Mouse (Mus musculus) limb, embryonic 15.5 days (tissue): ENCODE measurements around the gene Hbb-bh1. TPM values are rescaled to one million over a fixed set of nuclear protein-coding genes. Genes with fewer than 3 reads are reported as not detected.
"Not testable (repeated sequence)": the region's sequence is repeated elsewhere in the genome, so short reads cannot be mapped to it uniquely, and the experiment has no call there.

Experiments
- ATAC-seq: fragments of 200-750 bp; cut with Nextera tagmentation; 2 replicates; pipeline ENCODE4 v1.8.0; 2017; ENCODE audit warnings: low read depth, moderate TSS enrichment; ENCODE audit not compliant: insufficient number of reproducible peaks, low FRiP score, low TSS enrichment
- H3K27ac ChIP-seq: fragments of 300-500 bp; sonication (generic); 2 replicates; pipeline ENCODE4 v1.5.1; 2015; ENCODE audit warnings: moderate library complexity, mild to moderate bottlenecking, inconsistent platforms
- H3K27me3 ChIP-seq: fragments of 300-500 bp; sonication (generic); 2 replicates; pipeline ENCODE4 v1.6.1; 2015; ENCODE audit warnings: inconsistent platforms
- H3K36me3 ChIP-seq: fragments of 300-500 bp; sonication (generic); 2 replicates; pipeline ENCODE4 v1.6.1; 2015; ENCODE audit warnings: inconsistent platforms
- H3K4me1 ChIP-seq: fragments of 300-500 bp; sonication (generic); 2 replicates; pipeline ENCODE4 v1.6.1; 2015; ENCODE audit warnings: inconsistent platforms
- H3K4me2 ChIP-seq: fragments of 300-500 bp; sonication (generic); 2 replicates; pipeline ENCODE4 v1.6.1; 2015; ENCODE audit warnings: mild to moderate bottlenecking, inconsistent platforms
- H3K4me3 ChIP-seq: fragments of 300-500 bp; sonication (generic); 2 replicates; pipeline ENCODE4 v1.5.1; 2015; ENCODE audit warnings: mild to moderate bottlenecking, inconsistent platforms
- H3K9ac ChIP-seq: fragments of 300-500 bp; sonication (generic); 2 replicates; pipeline ENCODE4 v1.6.1; 2015; ENCODE audit warnings: inconsistent platforms
- H3K9me3 ChIP-seq: fragments of 300-500 bp; sonication (generic); 2 replicates; pipeline ENCODE4 v1.6.1; 2016; ENCODE audit warnings: inconsistent platforms
- WGBS: fragments of 180-500 bp; shearing (Covaris S2); methylation state at CpG from one replicate; pipeline ENCODE4 v1.1.7; 2015; 5-methylcytosine and 5-hydroxymethylcytosine counted together
- polyA plus RNA-seq: library from polyadenylated mRNA; unstranded; fragments of >200 nt; fragmentation: Nextera tagmentation; extraction: Ambion mirVana; gene quantifications from 2 replicates; pipeline ENCODE4 v1.2.1, GENCODE M21; 2015

Hbb-bh1 gene
- polyA plus RNA-seq, 1 experiment from 2014 or later = 5.3 TPM

DNA sequence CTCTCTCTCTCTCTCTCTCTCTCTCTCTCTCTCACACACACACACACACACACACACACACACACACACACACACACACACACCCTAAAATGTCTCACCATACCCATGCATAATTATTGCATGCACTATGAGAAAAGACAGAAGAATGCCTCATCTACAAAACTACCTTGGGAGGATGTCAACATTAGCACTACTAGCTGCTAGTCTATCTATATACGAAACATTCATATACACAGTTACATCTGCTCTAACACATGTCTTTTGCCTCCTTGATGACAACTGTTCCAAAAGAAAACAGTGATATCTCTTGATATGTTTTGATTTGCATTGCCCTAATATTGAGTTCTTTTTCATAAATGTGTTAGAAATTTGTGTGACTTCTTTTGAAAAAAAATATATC is 32.7 kb downstream of the Hbb-bh1 start:
- Histone ChIP-seq H3K9me3 (no peaks in the 10 kb centered on the region), H3K27ac (no peak overlapping the region), H3K36me3 (no peaks in the 10 kb centered on the region), H3K4me1 (no peaks in the 10 kb centered on the region), H3K9ac (no peak overlapping the region), H3K4me2 (no peak overlapping the region), H3K4me3 (no peak overlapping the region), H3K27me3 (no peaks in the 10 kb centered on the region)
- no peak for ATAC-seq
- 73% methylated on average over 1 of the region's 1 CpGs for WGBS

DNA sequence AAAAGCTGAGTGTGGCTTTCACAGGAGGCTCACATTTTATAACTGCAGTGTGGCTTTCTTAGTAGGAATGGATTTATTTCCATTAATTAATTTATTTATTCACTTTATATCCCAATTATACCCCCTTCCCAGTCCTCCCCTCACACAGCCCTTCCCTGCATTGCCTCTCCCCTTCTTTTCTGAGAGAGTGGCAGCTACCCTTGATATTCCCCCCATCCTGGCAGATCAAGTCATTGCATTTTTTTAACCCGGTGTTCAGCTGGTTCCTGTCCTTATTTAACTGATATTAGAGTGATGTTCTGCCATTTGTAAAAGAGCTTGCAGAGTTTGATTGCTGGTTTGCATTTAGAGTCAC is 33.2 kb downstream of the Hbb-bh1 start:
- 71% methylated on average over 1 of the region's 1 CpGs for WGBS
- H3K27ac ChIP-seq = no peak overlapping the region
- no peaks in the 10 kb centered on the region for H3K36me3 ChIP-seq
- H3K9ac ChIP-seq = no peak overlapping the region
- H3K27me3 ChIP-seq = no peaks in the 10 kb centered on the region
- no peak overlapping the region for H3K4me3 ChIP-seq
- H3K4me2 ChIP-seq = no peak overlapping the region
- no peaks in the 10 kb centered on the region for H3K9me3 ChIP-seq
- ATAC-seq = no peak
- H3K4me1 ChIP-seq = no peaks in the 10 kb centered on the region

DNA sequence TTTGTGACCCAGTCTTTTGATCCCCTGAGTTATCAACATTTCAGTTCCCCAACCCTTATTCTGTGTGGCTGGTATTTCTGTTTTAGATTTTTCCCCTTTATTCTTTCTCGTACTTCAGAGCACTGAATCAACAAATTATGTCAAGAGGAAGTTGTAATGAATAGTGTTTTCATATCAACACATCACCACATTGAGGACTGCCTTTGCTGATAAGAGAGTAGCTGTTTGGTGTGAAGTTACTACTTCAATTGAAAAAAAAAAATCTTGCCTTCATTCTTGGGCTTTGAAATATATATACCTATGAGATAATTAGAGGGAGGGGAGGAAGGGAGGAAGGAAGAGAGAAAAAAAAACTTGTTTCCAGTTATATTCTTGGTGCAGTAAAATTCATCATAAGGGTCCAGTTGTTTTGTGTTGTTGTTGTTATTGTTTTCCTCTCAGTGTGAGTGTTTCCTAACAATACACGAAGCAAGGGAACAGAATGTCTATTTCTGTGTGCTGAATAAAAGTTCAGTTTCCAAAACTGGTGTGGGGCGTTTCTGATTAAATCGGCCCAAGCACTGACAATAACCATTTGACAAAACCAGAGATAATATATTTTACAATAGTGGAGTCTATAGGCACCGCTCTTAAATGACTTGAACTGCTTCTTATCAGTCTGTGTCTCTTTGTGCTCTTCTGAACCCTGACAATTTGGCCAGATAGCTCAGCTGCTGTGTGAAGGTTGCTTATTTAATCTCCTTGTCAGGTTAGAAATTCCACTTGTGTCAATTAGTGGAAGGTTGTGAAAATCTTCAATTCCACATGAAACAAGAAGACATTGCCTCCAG is 33.8 kb downstream of the Hbb-bh1 start:
- no peaks in the 10 kb centered on the region for H3K4me1 ChIP-seq

DNA sequence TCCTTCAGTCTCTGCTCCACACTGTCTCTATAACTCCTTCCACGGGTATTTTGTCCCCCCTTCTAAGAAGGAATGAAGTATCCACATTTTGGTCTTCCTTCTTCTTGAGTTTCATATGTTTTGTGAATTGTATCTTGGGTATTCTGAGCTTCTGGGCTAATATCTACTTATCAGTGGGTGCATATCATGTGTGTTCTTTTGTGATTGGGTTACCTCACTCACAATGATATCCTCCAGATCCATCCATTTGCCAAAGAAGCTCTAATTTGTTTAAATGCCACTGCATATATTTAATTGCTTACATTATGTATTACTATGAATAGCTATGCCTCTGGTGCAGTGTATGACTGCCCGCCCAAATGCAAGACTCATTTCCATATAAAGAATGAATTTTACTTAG is 34.8 kb downstream of the Hbb-bh1 start:
- H3K4me3 ChIP-seq, H3K36me3 ChIP-seq, H3K27ac ChIP-seq, H3K4me2 ChIP-seq, H3K27me3 ChIP-seq, H3K9me3 ChIP-seq, ATAC-seq, H3K4me1 ChIP-seq, H3K9ac ChIP-seq: not testable (repeated sequence)
- WGBS = 67% methylated on average over 2 of the region's 2 CpGs

More for the DNA sequence above, 33.8 kb downstream of the Hbb-bh1 start:
- Histone ChIP-seq H3K9me3 (no peaks in the 10 kb centered on the region), H3K4me3 (no peak overlapping the region), H3K4me2 (no peak overlapping the region), H3K36me3 (no peaks in the 10 kb centered on the region), H3K27ac (no peak overlapping the region), H3K27me3 (no peaks in the 10 kb centered on the region), H3K9ac (no peak overlapping the region)
- ATAC-seq = no peak
- 65% methylated on average over 5 of the region's 5 CpGs for WGBS

DNA sequence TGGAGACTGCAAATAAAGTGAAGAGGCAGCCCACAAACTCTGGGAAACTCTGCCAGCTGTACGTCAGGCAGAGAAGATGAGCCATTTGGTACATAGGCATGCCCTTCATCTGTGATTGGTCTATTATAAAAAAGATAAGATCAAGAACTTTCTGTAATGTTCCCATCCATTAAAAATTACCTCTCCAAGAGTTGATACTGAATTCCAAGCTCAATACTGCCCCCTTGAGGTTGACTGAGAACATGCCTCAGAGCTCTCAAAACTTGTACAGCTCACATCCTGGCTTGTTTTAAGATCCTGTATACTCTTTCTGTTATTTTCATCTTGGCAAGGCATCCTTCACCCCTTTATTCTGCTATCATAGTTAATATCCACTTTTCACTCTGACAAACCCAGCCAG is 36.1 kb downstream of the Hbb-bh1 start:
- H3K36me3 ChIP-seq = no peaks in the 10 kb centered on the region
- WGBS = 63% methylated on average over 1 of the region's 1 CpGs
- H3K4me1 ChIP-seq = no peaks in the 10 kb centered on the region
- H3K9me3 ChIP-seq = no peaks in the 10 kb centered on the region
- ATAC-seq = no peak
- H3K4me2 ChIP-seq = no peak overlapping the region
- no peak overlapping the region for H3K9ac ChIP-seq
- H3K27me3 ChIP-seq = no peaks in the 10 kb centered on the region
- no peak overlapping the region for H3K27ac ChIP-seq
- H3K4me3 ChIP-seq = no peak overlapping the region

DNA sequence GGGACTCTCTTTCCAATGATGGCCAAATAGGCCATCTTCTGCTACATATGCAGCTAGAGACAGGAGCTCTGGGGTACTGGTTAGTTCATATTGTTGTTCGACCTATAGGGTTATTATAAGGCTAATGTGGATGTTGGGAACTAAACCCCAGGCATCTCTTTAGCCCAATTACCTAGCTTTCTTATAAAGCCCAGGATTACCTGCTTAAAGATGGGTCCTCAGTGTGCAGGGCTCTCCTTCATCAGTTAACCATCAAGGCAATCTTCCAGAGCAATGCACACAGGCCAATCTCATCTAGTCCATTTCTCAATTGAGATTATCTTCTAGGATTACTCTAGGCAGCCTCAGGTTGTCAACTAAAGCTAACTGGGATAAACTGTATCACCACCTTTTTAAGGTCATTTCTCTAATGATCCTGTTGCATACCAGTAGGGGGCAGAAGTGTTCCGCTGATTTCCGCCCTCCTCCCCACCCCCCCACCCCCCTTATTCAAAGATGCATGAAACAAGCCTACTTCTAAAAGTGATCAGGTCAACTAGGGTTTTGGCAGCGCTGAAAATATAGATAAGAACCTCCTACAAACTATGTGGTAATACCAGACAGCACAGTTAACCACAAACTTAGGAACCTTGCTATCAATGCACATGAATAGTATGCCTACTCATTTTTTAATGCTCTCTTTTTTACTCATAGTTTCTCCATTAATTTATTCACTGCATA is 50.1 kb downstream of the Hbb-bh1 start:
- Histone ChIP-seq H3K9me3 (no peaks in the 10 kb centered on the region), H3K4me3 (no peak overlapping the region), H3K36me3 (no peaks in the 10 kb centered on the region), H3K4me1 (no peaks in the 10 kb centered on the region), H3K9ac (no peak overlapping the region), H3K4me2 (no peak overlapping the region), H3K27ac (no peak overlapping the region), H3K27me3 (no peaks in the 10 kb centered on the region)
- ATAC-seq = no peak
- WGBS = 24% methylated on average over 4 of the region's 4 CpGs

DNA sequence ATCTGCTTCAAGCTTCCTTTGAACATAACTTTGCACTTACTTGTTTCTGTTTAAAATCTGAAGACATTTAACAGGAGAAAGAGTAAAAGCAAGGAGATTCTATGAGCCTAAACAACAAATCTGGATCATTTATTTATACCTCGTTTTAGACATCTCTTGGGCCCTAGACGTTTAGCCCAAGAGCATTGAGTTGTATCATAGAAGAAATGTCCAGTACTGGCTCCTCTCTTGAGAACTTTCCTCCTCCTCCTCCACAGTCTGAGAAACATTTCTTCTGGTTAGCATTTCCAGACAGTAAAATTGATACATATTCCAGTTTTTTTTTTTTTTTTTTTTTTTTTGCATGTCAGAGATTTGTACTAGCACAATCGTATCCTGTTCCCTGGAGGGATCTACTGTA is 51.2 kb downstream of the Hbb-bh1 start, which contains the start of gene Olfr67:
Olfr67 (minus strand) TSS at position 101 of the 400 bp plus-strand sequence.
- Histone ChIP-seq H3K4me3 (no peak within 1 kb of the TSS), H3K4me1 (no peaks in the 10 kb centered on the region), H3K9ac (no peak within 1 kb of the TSS), H3K9me3 (no peaks in the 10 kb centered on the region), H3K27ac (no peak within 1 kb of the TSS), H3K4me2 (no peak within 1 kb of the TSS), H3K36me3 (no peaks in the 10 kb centered on the region), H3K27me3 (no peaks in the 10 kb centered on the region)
- no peak for ATAC-seq
- WGBS = 72% methylated on average over 3 of the region's 3 CpGs

Other genes with a start within 250 kb of the Hbb-bh1 start
- not detected in 2 replicates for gene Olfr619, start 242.6 kb downstream of the Hbb-bh1 start, polyA plus RNA-seq
- gene Olfr620, start 230.6 kb downstream of the Hbb-bh1 start, polyA plus RNA-seq = not detected in 2 replicates
- gene Olfr622, start 200.5 kb downstream of the Hbb-bh1 start, polyA plus RNA-seq = not detected in 2 replicates
- gene Olfr623, start 179.5 kb downstream of the Hbb-bh1 start, polyA plus RNA-seq = not detected in 2 replicates
- 0.02 and 0.03 TPM in 2 replicates for gene Olfr624, start 172.0 kb downstream of the Hbb-bh1 start, polyA plus RNA-seq
- not detected in 2 replicates for gene Olfr625-ps1, start 160.4 kb downstream of the Hbb-bh1 start, polyA plus RNA-seq
- not detected in 2 replicates for gene Olfr243, start 128.5 kb downstream of the Hbb-bh1 start, polyA plus RNA-seq
- not detected in 2 replicates for gene Olfr628, start 112.8 kb downstream of the Hbb-bh1 start, polyA plus RNA-seq
- not detected in 2 replicates for gene Olfr629, start 98.2 kb downstream of the Hbb-bh1 start, polyA plus RNA-seq
- gene Olfr630, start 85.8 kb downstream of the Hbb-bh1 start, polyA plus RNA-seq = not detected in 2 replicates
- gene Olfr69, start 71.6 kb downstream of the Hbb-bh1 start, polyA plus RNA-seq = not detected in 2 replicates
- gene Olfr68, start 63.5 kb downstream of the Hbb-bh1 start, polyA plus RNA-seq = not detected in 2 replicates
- gene Olfr67, start 51.3 kb downstream of the Hbb-bh1 start, polyA plus RNA-seq = not detected in 2 replicates
- gene Hbb-bt, start 29.2 kb downstream of the Hbb-bh1 start, polyA plus RNA-seq = 3,412 and 3,951 TPM in 2 replicates
- gene Hbb-bs, start 15.1 kb downstream of the Hbb-bh1 start, polyA plus RNA-seq = 10,346 and 10,923 TPM in 2 replicates
- not detected in 2 replicates for gene Hbb-bh2, start 2.6 kb downstream of the Hbb-bh1 start, polyA plus RNA-seq
- 236 and 533 TPM in 2 replicates for gene Hbb-y, start 10.1 kb upstream of the Hbb-bh1 start, polyA plus RNA-seq
- not detected in 2 replicates for gene Olfr66, start 43.1 kb upstream of the Hbb-bh1 start, polyA plus RNA-seq
- not detected in 2 replicates for gene Olfr64, start 51.3 kb upstream of the Hbb-bh1 start, polyA plus RNA-seq
- not detected in 2 replicates for gene Olfr65, start 60.3 kb upstream of the Hbb-bh1 start, polyA plus RNA-seq
- gene Olfr631, start 85.7 kb upstream of the Hbb-bh1 start, polyA plus RNA-seq = not detected in 2 replicates
- gene Olfr632, start 91.2 kb upstream of the Hbb-bh1 start, polyA plus RNA-seq = not detected in 2 replicates
- not detected in 2 replicates for gene Olfr633, start 101.3 kb upstream of the Hbb-bh1 start, polyA plus RNA-seq
- gene Olfr635, start 128.0 kb upstream of the Hbb-bh1 start, polyA plus RNA-seq = not detected in 2 replicates
- gene Olfr638, start 155.6 kb upstream of the Hbb-bh1 start, polyA plus RNA-seq = not detected in 2 replicates
- gene Olfr639, start 174.1 kb upstream of the Hbb-bh1 start, polyA plus RNA-seq = not detected in 2 replicates
- gene Olfr640, start 182.4 kb upstream of the Hbb-bh1 start, polyA plus RNA-seq = not detected in 2 replicates
- not detected in 2 replicates for gene Olfr641, start 192.3 kb upstream of the Hbb-bh1 start, polyA plus RNA-seq
- gene Olfr642, start 209.5 kb upstream of the Hbb-bh1 start, polyA plus RNA-seq = not detected in 2 replicates
- not detected in 2 replicates for gene 4930516K23Rik, start 218.3 kb upstream of the Hbb-bh1 start, polyA plus RNA-seq
- gene Olfr644, start 228.7 kb upstream of the Hbb-bh1 start, polyA plus RNA-seq = not detected in 2 replicates
- gene Olfr645, start 242.3 kb upstream of the Hbb-bh1 start, polyA plus RNA-seq = not detected in 2 replicates